Mouse (Mus musculus): ENCODE measurements at regions not wholly inside any gene's neighbourhood (a gene's known extent, or its start where the extent isn't known, plus 50 kb on each side); places are given as distances from the start of the nearest gene placed in this dataset.

- Histone ChIP-seq H3K9ac (ENCODE audit: low read depth, low read length) (no peak overlapping the region), H3K4me1 (replicated peaks; ENCODE audit: control insufficient read depth, insufficient read depth, low read length) (no peaks in the 10 kb centered on the region), H3K27ac (ENCODE audit: low read depth, low read length) (no peak overlapping the region), H3K4me2 (replicated peaks; ENCODE audit: low read depth, low read length) (no peak overlapping the region), H3K9me3 (ENCODE audit: control insufficient read depth, low read length) (no peaks in the 10 kb centered on the region), H3K36me3 (ENCODE audit: control insufficient read depth, insufficient read depth, low read length) (no peaks in the 10 kb centered on the region), H3K4me3 (ENCODE audit: low read depth, low read length) (no peak overlapping the region), H3K27me3 (ENCODE audit: control insufficient read depth, insufficient read depth, low read length) (no peaks in the 10 kb centered on the region)
- DNase-seq (ENCODE audit: low spot score) (no peak), ATAC-seq (ENCODE audit: low FRiP score) (no peak)
- WGBS, result 59% methylated on average over 1 of the region's 1 CpGs
These were observed 561.1 kb downstream of the 1810013L24Rik start for GRCm38 (mm10) chr16:9390986-9391385.

- ATAC-seq (ENCODE audit: low FRiP score), result no peak
- no peaks in the 10 kb centered on the region for H3K9me3 ChIP-seq (ENCODE audit: control insufficient read depth, low read length)
- DNase-seq (ENCODE audit: low spot score), result no peak
- H3K4me3 ChIP-seq (ENCODE audit: low read depth, low read length), result no peak overlapping the region
- H3K36me3 ChIP-seq (ENCODE audit: control insufficient read depth, insufficient read depth, low read length), result no peaks in the 10 kb centered on the region
- no peak overlapping the region for H3K9ac ChIP-seq (ENCODE audit: low read depth, low read length)
- no peak overlapping the region for H3K4me2 ChIP-seq (replicated peaks; ENCODE audit: low read depth, low read length)
- no peaks in the 10 kb centered on the region for H3K4me1 ChIP-seq (replicated peaks; ENCODE audit: control insufficient read depth, insufficient read depth, low read length)
- H3K27me3 ChIP-seq (ENCODE audit: control insufficient read depth, insufficient read depth, low read length), result no peaks in the 10 kb centered on the region
- no peak overlapping the region for H3K27ac ChIP-seq (ENCODE audit: low read depth, low read length)
- 82% methylated on average over 5 of the region's 5 CpGs for WGBS
These were observed 574.8 kb downstream of the 1810013L24Rik start for GRCm38 (mm10) chr16:9404736-9405135.

- DNase-seq (ENCODE audit: low spot score), result no peak
- Histone ChIP-seq H3K9ac (ENCODE audit: low read depth, low read length) (no peak overlapping the region), H3K9me3 (ENCODE audit: control insufficient read depth, low read length) (no peaks in the 10 kb centered on the region), H3K36me3 (ENCODE audit: control insufficient read depth, insufficient read depth, low read length) (no peaks in the 10 kb centered on the region), H3K27me3 (ENCODE audit: control insufficient read depth, insufficient read depth, low read length) (no peaks in the 10 kb centered on the region), H3K4me2 (replicated peaks; ENCODE audit: low read depth, low read length) (no peak overlapping the region), H3K4me3 (ENCODE audit: low read depth, low read length) (no peak overlapping the region), H3K4me1 (replicated peaks; ENCODE audit: control insufficient read depth, insufficient read depth, low read length) (no peaks in the 10 kb centered on the region), H3K27ac (ENCODE audit: low read depth, low read length) (no peak overlapping the region)
- WGBS, result 70% methylated on average over 1 of the region's 1 CpGs
- no peak for ATAC-seq (ENCODE audit: low FRiP score)
These were observed 578.3 kb downstream of the 1810013L24Rik start for GRCm38 (mm10) chr16:9408196-9408595.

GRCm38 (mm10) chr16:9430509-9430908, 564.9 kb downstream of the Grin2a start:
- Histone ChIP-seq H3K27ac (ENCODE audit: low read depth, low read length) (no peak overlapping the region), H3K4me1 (replicated peaks; ENCODE audit: control insufficient read depth, insufficient read depth, low read length) (no peaks in the 10 kb centered on the region), H3K36me3 (ENCODE audit: control insufficient read depth, insufficient read depth, low read length) (no peaks in the 10 kb centered on the region), H3K27me3 (ENCODE audit: control insufficient read depth, insufficient read depth, low read length) (no peaks in the 10 kb centered on the region), H3K9me3 (ENCODE audit: control insufficient read depth, low read length) (no peaks in the 10 kb centered on the region), H3K4me3 (ENCODE audit: low read depth, low read length) (no peak overlapping the region), H3K9ac (ENCODE audit: low read depth, low read length) (no peak overlapping the region), H3K4me2 (replicated peaks; ENCODE audit: low read depth, low read length) (no peak overlapping the region)
- ATAC-seq (ENCODE audit: low FRiP score) (no peak), DNase-seq (ENCODE audit: low spot score) (no peak)

- Histone ChIP-seq H3K9ac (ENCODE audit: low read depth, low read length) (no peak overlapping the region), H3K36me3 (ENCODE audit: control insufficient read depth, insufficient read depth, low read length) (no peaks in the 10 kb centered on the region), H3K4me2 (replicated peaks; ENCODE audit: low read depth, low read length) (no peak overlapping the region), H3K4me1 (replicated peaks; ENCODE audit: control insufficient read depth, insufficient read depth, low read length) (no peaks in the 10 kb centered on the region), H3K4me3 (ENCODE audit: low read depth, low read length) (no peak overlapping the region), H3K27ac (ENCODE audit: low read depth, low read length) (no peak overlapping the region), H3K27me3 (ENCODE audit: control insufficient read depth, insufficient read depth, low read length) (peaks cover 2% of the 10 kb centered on the region; the same call in 1 of the 2 replicates), H3K9me3 (ENCODE audit: control insufficient read depth, low read length) (no peaks in the 10 kb centered on the region)
- peak; percentile 8 for DNase-seq (ENCODE audit: low spot score)
- 10% methylated on average over 2 of the region's 2 CpGs for WGBS
- peak; percentile 43; the same call in 1 of the 2 replicates for ATAC-seq (ENCODE audit: low FRiP score)
These were observed 556.0 kb downstream of the Grin2a start for GRCm38 (mm10) chr16:9439300-9439856.

- WGBS, result 73% methylated on average over 1 of the region's 1 CpGs
- H3K4me1 ChIP-seq (replicated peaks; ENCODE audit: control insufficient read depth, insufficient read depth, low read length), result no peaks in the 10 kb centered on the region
- H3K27me3 ChIP-seq (ENCODE audit: control insufficient read depth, insufficient read depth, low read length), result peaks cover 2% of the 10 kb centered on the region; the same call in 1 of the 2 replicates
- DNase-seq (ENCODE audit: low spot score) (no peak), ATAC-seq (ENCODE audit: low FRiP score) (no peak)
- no peak overlapping the region for H3K4me3 ChIP-seq (ENCODE audit: low read depth, low read length)
- no peak overlapping the region for H3K4me2 ChIP-seq (replicated peaks; ENCODE audit: low read depth, low read length)
- H3K9me3 ChIP-seq (ENCODE audit: control insufficient read depth, low read length), result no peaks in the 10 kb centered on the region
- H3K9ac ChIP-seq (ENCODE audit: low read depth, low read length), result no peak overlapping the region
- H3K27ac ChIP-seq (ENCODE audit: low read depth, low read length), result no peak overlapping the region
- no peaks in the 10 kb centered on the region for H3K36me3 ChIP-seq (ENCODE audit: control insufficient read depth, insufficient read depth, low read length)
These were observed 555.5 kb downstream of the Grin2a start for GRCm38 (mm10) chr16:9439891-9440290.

- Histone ChIP-seq H3K27ac (ENCODE audit: low read depth, low read length) (no peak overlapping the region), H3K4me3 (ENCODE audit: low read depth, low read length) (no peak overlapping the region), H3K4me2 (replicated peaks; ENCODE audit: low read depth, low read length) (no peak overlapping the region), H3K9me3 (ENCODE audit: control insufficient read depth, low read length) (no peaks in the 10 kb centered on the region), H3K36me3 (ENCODE audit: control insufficient read depth, insufficient read depth, low read length) (no peaks in the 10 kb centered on the region), H3K9ac (ENCODE audit: low read depth, low read length) (no peak overlapping the region), H3K27me3 (ENCODE audit: control insufficient read depth, insufficient read depth, low read length) (no peaks in the 10 kb centered on the region), H3K4me1 (replicated peaks; ENCODE audit: control insufficient read depth, insufficient read depth, low read length) (no peaks in the 10 kb centered on the region)
- WGBS, result 86% methylated on average over 4 of the region's 4 CpGs
- no peak for ATAC-seq (ENCODE audit: low FRiP score)
- DNase-seq (ENCODE audit: low spot score), result no peak
These were observed 543.3 kb downstream of the Grin2a start for GRCm38 (mm10) chr16:9452058-9452457.

GRCm38 (mm10) chr16:9457574-9457973, 537.8 kb downstream of the Grin2a start:
- WGBS, result 78% methylated on average over 6 of the region's 6 CpGs
- no peak overlapping the region for H3K4me2 ChIP-seq (replicated peaks; ENCODE audit: low read depth, low read length)
- H3K4me3 ChIP-seq (ENCODE audit: low read depth, low read length), result no peak overlapping the region
- H3K27me3 ChIP-seq (ENCODE audit: control insufficient read depth, insufficient read depth, low read length), result no peaks in the 10 kb centered on the region
- DNase-seq (ENCODE audit: low spot score) (no peak), ATAC-seq (ENCODE audit: low FRiP score) (no peak)
- H3K4me1 ChIP-seq (replicated peaks; ENCODE audit: control insufficient read depth, insufficient read depth, low read length), result no peaks in the 10 kb centered on the region
- no peak overlapping the region for H3K27ac ChIP-seq (ENCODE audit: low read depth, low read length)
- no peaks in the 10 kb centered on the region for H3K9me3 ChIP-seq (ENCODE audit: control insufficient read depth, low read length)
- H3K9ac ChIP-seq (ENCODE audit: low read depth, low read length), result no peak overlapping the region
- no peaks in the 10 kb centered on the region for H3K36me3 ChIP-seq (ENCODE audit: control insufficient read depth, insufficient read depth, low read length)

- Histone ChIP-seq H3K4me3 (ENCODE audit: low read depth, low read length) (no peak overlapping the region), H3K4me2 (replicated peaks; ENCODE audit: low read depth, low read length) (no peak overlapping the region), H3K4me1 (replicated peaks; ENCODE audit: control insufficient read depth, insufficient read depth, low read length) (no peaks in the 10 kb centered on the region), H3K36me3 (ENCODE audit: control insufficient read depth, insufficient read depth, low read length) (no peaks in the 10 kb centered on the region), H3K9me3 (ENCODE audit: control insufficient read depth, low read length) (no peaks in the 10 kb centered on the region), H3K9ac (ENCODE audit: low read depth, low read length) (no peak overlapping the region), H3K27me3 (ENCODE audit: control insufficient read depth, insufficient read depth, low read length) (no peaks in the 10 kb centered on the region), H3K27ac (ENCODE audit: low read depth, low read length) (no peak overlapping the region)
- no peak for ATAC-seq (ENCODE audit: low FRiP score)
- DNase-seq (ENCODE audit: low spot score), result no peak
- 90% methylated on average over 3 of the region's 3 CpGs for WGBS
These were observed 532.9 kb downstream of the Grin2a start for GRCm38 (mm10) chr16:9462497-9462896.

All from hindbrain, embryonic 11.5 days (tissue).